Mouse (Mus musculus) cerebellum, adult 11 months (tissue): ENCODE results near the gene Ltbp4.

Experiments
- DNase-seq: peaks from one replicate; pipeline ENCODE4 v3.0.0; 2022

Ltbp4 gene

GRCm38 (mm10) chr7:27325697-27326096 is 11.8 kb downstream of the Ltbp4 start:
- DNase-seq = no peak

- no peak for DNase-seq
Observed at GRCm38 (mm10) chr7:27324928-27325327, 12.6 kb downstream of the Ltbp4 start.

- DNase-seq = no peak
Observed at GRCm38 (mm10) chr7:27324161-27324560, 13.3 kb downstream of the Ltbp4 start.

- DNase-seq = no peak
Observed at GRCm38 (mm10) chr7:27323001-27323400, 14.5 kb downstream of the Ltbp4 start.

- no peak for DNase-seq
Observed at GRCm38 (mm10) chr7:27322291-27322690, 15.2 kb downstream of the Ltbp4 start.

- no peak for DNase-seq
Observed at GRCm38 (mm10) chr7:27319411-27319810, 18.1 kb downstream of the Ltbp4 start.

GRCm38 (mm10) chr7:27315958-27316357 is 21.5 kb downstream of the Ltbp4 start:
- DNase-seq = no peak

GRCm38 (mm10) chr7:27314393-27314792 is 23.1 kb downstream of the Ltbp4 start:
- DNase-seq = no peak

- DNase-seq = no peak
Observed at GRCm38 (mm10) chr7:27311651-27312284, 25.7 kb downstream of the Ltbp4 start.

GRCm38 (mm10) chr7:27310996-27311535 is 26.4 kb downstream of the Ltbp4 start:
- DNase-seq = no peak

- DNase-seq = no peak
Observed at GRCm38 (mm10) chr7:27310306-27310705, 27.2 kb downstream of the Ltbp4 start.

GRCm38 (mm10) chr7:27309832-27310231 is 27.7 kb downstream of the Ltbp4 start:
- DNase-seq = no peak

- DNase-seq = no peak
Observed at GRCm38 (mm10) chr7:27308821-27309549, 28.5 kb downstream of the Ltbp4 start.

GRCm38 (mm10) chr7:27307551-27307950 is 29.9 kb downstream of the Ltbp4 start:
- no peak for DNase-seq

- no peak for DNase-seq
Observed at GRCm38 (mm10) chr7:27306161-27307160, 31.0 kb downstream of the Ltbp4 start.

GRCm38 (mm10) chr7:27305091-27305730 is 32.3 kb downstream of the Ltbp4 start:
- DNase-seq = no peak

- DNase-seq = peak; percentile 64
Observed at GRCm38 (mm10) chr7:27302172-27302571, 35.3 kb downstream of the Ltbp4 start.

- no peak for DNase-seq
Observed at GRCm38 (mm10) chr7:27300801-27301200, 36.7 kb downstream of the Ltbp4 start.

GRCm38 (mm10) chr7:27300351-27300750 is 37.1 kb downstream of the Ltbp4 start:
- DNase-seq = no peak

- peak; percentile 37 for DNase-seq
Observed at GRCm38 (mm10) chr7:27298816-27299215, 38.7 kb downstream of the Ltbp4 start.

GRCm38 (mm10) chr7:27298033-27298610 is 39.4 kb downstream of the Ltbp4 start:
- DNase-seq = no peak

GRCm38 (mm10) chr7:27296518-27296917 is 41.0 kb downstream of the Ltbp4 start:
- DNase-seq = no peak
